Mouse (Mus musculus) kidney, embryonic 14.5 days (tissue): Measurements from ENCODE around the gene Cnr1. TPM values are rescaled to one million over a fixed set of nuclear protein-coding genes. Genes with fewer than 3 reads are reported as not detected.

Experiments used
- ATAC-seq: fragments of 200-750 bp; cut with Nextera tagmentation; 2 replicates; pipeline ENCODE4 v1.8.0; 2017; ENCODE audit warnings: moderate number of reproducible peaks, mild to moderate bottlenecking, moderate TSS enrichment, moderate library complexity; ENCODE audit not compliant: low FRiP score, low TSS enrichment
- H3K27ac ChIP-seq: fragments of 300-500 bp; sonication (generic); 2 replicates; pipeline ENCODE4 v1.5.1; 2014; ENCODE audit warnings: low read depth, mild to moderate bottlenecking, low read length, moderate library complexity, mixed read lengths
- H3K27me3 ChIP-seq: fragments of 300-500 bp; sonication (generic); 2 replicates; pipeline ENCODE4 v1.6.1; 2014; ENCODE audit warnings: mild to moderate bottlenecking, low read length; ENCODE audit not compliant: control insufficient read depth, insufficient read depth
- H3K36me3 ChIP-seq: fragments of 300-500 bp; sonication (generic); 2 replicates; pipeline ENCODE4 v1.6.1; 2014; ENCODE audit warnings: low read length, mixed read lengths; ENCODE audit not compliant: control insufficient read depth, insufficient read depth
- H3K4me1 ChIP-seq: fragments of 300-500 bp; sonication (generic); 2 replicates; pipeline ENCODE4 v1.6.1; 2014; ENCODE audit warnings: low read length, mixed read lengths; ENCODE audit not compliant: control insufficient read depth, insufficient read depth
- H3K4me2 ChIP-seq: fragments of 300-500 bp; sonication (generic); replicated peaks from 2 replicates; pipeline ENCODE4 v1.6.1; 2014; ENCODE audit warnings: low read depth, mild to moderate bottlenecking, low read length
- H3K4me3 ChIP-seq: fragments of 300-500 bp; sonication (generic); 2 replicates; pipeline ENCODE4 v1.5.1; 2014; ENCODE audit warnings: mild to moderate bottlenecking, low read length
- H3K9ac ChIP-seq: fragments of 300-500 bp; sonication (generic); 2 replicates; pipeline ENCODE4 v1.6.1; 2014; ENCODE audit warnings: low read depth, mild to moderate bottlenecking, low read length, moderate library complexity
- H3K9me3 ChIP-seq: fragments of 300-500 bp; sonication (generic); 2 replicates; pipeline ENCODE4 v1.6.1; 2016; ENCODE audit warnings: low read length; ENCODE audit not compliant: control insufficient read depth
- WGBS: fragments of 180-500 bp; shearing (Covaris S2); extraction: QIAGEN DNeasy Blood & Tissue Kit; methylation state at CpG from one replicate; pipeline ENCODE4 v1.1.7; 2014; 5-methylcytosine and 5-hydroxymethylcytosine counted together
- polyA plus RNA-seq: library from polyadenylated mRNA; unstranded; fragments of >200 nt; fragmentation: Nextera tagmentation; extraction: Ambion mirVana; gene quantifications from 2 replicates; pipeline ENCODE4 v1.2.1, GENCODE M21; 2014

The Cnr1 gene
- polyA plus RNA-seq, 1 experiment from 2014 or later = 0.34 TPM

GRCm38 (mm10) chr4:33957398-33957797 is 33.0 kb downstream of the Cnr1 start:
- Histone ChIP-seq H3K27me3 (no peaks in the 10 kb centered on the region), H3K4me2 (no peak overlapping the region), H3K27ac (no peak overlapping the region), H3K9me3 (no peaks in the 10 kb centered on the region), H3K9ac (no peak overlapping the region), H3K4me1 (no peaks in the 10 kb centered on the region), H3K4me3 (no peak overlapping the region), H3K36me3 (no peaks in the 10 kb centered on the region)
- 79% methylated on average over 3 of the region's 3 CpGs for WGBS
- no peak for ATAC-seq

- Histone ChIP-seq H3K4me3 (no peak overlapping the region), H3K4me1 (no peaks in the 10 kb centered on the region), H3K4me2 (no peak overlapping the region), H3K27me3 (no peaks in the 10 kb centered on the region), H3K9ac (no peak overlapping the region), H3K36me3 (no peaks in the 10 kb centered on the region), H3K27ac (no peak overlapping the region), H3K9me3 (no peaks in the 10 kb centered on the region)
- ATAC-seq = no peak
- 79% methylated on average over 3 of the region's 3 CpGs for WGBS
Observed at GRCm38 (mm10) chr4:33958515-33958914, 34.1 kb downstream of the Cnr1 start.

GRCm38 (mm10) chr4:33959841-33960240 is 35.4 kb downstream of the Cnr1 start:
- H3K4me3 ChIP-seq = no peak overlapping the region

DNA sequence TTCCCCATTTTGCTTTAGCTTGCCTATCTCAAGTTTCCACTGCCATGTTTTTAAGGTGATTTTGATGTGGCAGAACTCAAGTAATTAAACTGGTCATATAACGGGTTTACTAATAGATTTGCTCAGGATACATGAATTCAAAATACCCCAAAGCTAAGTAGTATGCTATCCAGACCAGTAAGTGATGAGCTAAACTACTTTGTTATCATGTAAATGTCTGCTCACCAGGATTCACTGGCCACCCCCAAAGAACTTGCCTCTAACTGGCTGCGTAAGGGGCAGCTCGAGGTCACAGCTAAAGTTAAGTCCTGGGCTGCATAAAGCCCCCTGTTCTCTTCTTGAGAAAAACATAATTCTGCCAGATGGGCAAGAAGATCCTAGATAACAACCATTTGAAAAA is 46.3 kb downstream of the Cnr1 start:
- Histone ChIP-seq H3K36me3 (no peaks in the 10 kb centered on the region), H3K27ac (no peak overlapping the region), H3K9me3 (no peaks in the 10 kb centered on the region), H3K4me1 (no peaks in the 10 kb centered on the region), H3K4me2 (no peak overlapping the region), H3K9ac (no peak overlapping the region), H3K4me3 (no peak overlapping the region), H3K27me3 (no peaks in the 10 kb centered on the region)
- WGBS = 74% methylated on average over 3 of the region's 3 CpGs
- no peak for ATAC-seq

More at GRCm38 (mm10) chr4:33959841-33960240, 35.4 kb downstream of the Cnr1 start:
- WGBS = 85% methylated on average over 6 of the region's 6 CpGs
- no peaks in the 10 kb centered on the region for H3K36me3 ChIP-seq
- no peak overlapping the region for H3K4me2 ChIP-seq
- ATAC-seq = no peak
- no peak overlapping the region for H3K9ac ChIP-seq
- H3K9me3 ChIP-seq = no peaks in the 10 kb centered on the region
- H3K27me3 ChIP-seq = no peaks in the 10 kb centered on the region
- H3K4me1 ChIP-seq = no peaks in the 10 kb centered on the region
- no peak overlapping the region for H3K27ac ChIP-seq

DNA sequence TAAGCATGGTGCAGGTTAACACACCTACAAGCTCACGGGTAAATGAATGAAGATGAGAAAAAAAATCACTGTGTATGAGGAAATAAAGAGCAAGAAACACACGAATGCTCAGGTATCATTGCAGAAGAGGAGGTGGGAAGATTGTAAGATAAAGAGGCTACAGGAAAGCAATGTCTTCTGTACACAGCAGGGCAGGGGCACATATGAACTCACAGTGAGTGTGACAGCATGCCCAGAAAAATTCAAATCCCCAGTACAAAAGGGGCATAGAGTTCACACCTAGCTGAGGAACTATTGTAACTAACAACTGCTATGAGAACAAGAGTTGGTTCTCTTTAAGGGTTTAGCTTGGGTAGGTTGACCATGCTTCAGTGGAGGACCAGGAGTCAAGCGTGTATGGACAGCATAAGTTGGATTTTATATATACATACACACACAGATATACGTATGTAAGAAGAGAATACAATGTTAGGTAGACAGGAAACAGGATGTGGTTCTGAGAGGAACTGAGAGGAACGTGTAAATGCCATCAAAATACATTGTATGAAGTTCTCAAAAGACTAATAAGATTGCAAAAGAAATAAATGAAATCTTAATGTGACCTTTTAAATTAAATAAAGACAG is 64.2 kb downstream of the Cnr1 start:
- 80% methylated on average over 5 of the region's 5 CpGs for WGBS
- Histone ChIP-seq H3K4me1 (no peaks in the 10 kb centered on the region), H3K27me3 (no peaks in the 10 kb centered on the region), H3K27ac (no peak overlapping the region), H3K9me3 (no peaks in the 10 kb centered on the region), H3K36me3 (no peaks in the 10 kb centered on the region), H3K4me3 (no peak overlapping the region), H3K4me2 (no peak overlapping the region), H3K9ac (no peak overlapping the region)
- ATAC-seq = no peak

- Histone ChIP-seq H3K27ac (no peak overlapping the region), H3K9me3 (no peaks in the 10 kb centered on the region), H3K4me2 (no peak overlapping the region), H3K4me1 (no peaks in the 10 kb centered on the region), H3K27me3 (no peaks in the 10 kb centered on the region), H3K9ac (no peak overlapping the region), H3K36me3 (no peaks in the 10 kb centered on the region), H3K4me3 (no peak overlapping the region)
- 54% methylated on average over 2 of the region's 3 CpGs for WGBS
- no peak for ATAC-seq
Observed at GRCm38 (mm10) chr4:33992687-33993086, 68.3 kb downstream of the Cnr1 start.

DNA sequence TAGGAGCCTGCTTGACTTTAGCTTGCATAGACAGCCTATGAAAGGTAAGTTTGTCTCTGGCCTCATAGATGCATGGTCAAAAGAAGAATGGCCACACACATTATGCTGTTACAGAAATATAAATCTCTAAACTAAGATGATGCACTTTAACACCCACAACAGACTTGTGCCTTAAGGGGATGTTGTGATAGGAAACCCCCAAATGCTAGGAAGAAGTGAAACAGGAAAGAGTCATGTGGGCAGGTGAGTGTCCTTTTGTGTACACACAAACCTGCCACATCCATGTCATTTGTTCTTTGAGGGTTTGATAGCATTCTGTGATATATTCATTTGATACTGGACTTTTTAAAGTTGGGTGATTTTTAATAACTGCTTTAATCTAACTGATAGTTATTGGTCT is 72.0 kb downstream of the Cnr1 start:
- no peak for ATAC-seq

More for the DNA sequence above, 72.0 kb downstream of the Cnr1 start:
- no peaks in the 10 kb centered on the region for H3K27me3 ChIP-seq
- no peak overlapping the region for H3K9ac ChIP-seq
- no peaks in the 10 kb centered on the region for H3K4me1 ChIP-seq
- H3K36me3 ChIP-seq = no peaks in the 10 kb centered on the region
- 0 out of 2 replicates have a peak, but pooled peaks cover 3% of the 10 kb centered on the region for H3K9me3 ChIP-seq
- H3K4me3 ChIP-seq = no peak overlapping the region
- no peak overlapping the region for H3K4me2 ChIP-seq
- no peak overlapping the region for H3K27ac ChIP-seq

Other genes with a start within 250 kb of the Cnr1 start
- gene Spaca1, start 125.6 kb downstream of the Cnr1 start, polyA plus RNA-seq = 1.4 and 1.8 TPM in 2 replicates